Mouse (Mus musculus) embryo, embryonic 11.5 days (tissue): ENCODE results near the gene Nnat.
A peak's percentile ranks its signal among the peaks of the same experiment; 100 is the strongest.
"Not testable (repeated sequence)": the region's sequence is repeated elsewhere in the genome, so short reads cannot be mapped to it uniquely, and the experiment has no call there.

Experiments used
- DNase-seq: peaks from one replicate; pipeline ENCODE4 v3.0.0-alpha.2; 2012; ENCODE audit warnings: low read depth, low spot score

The Nnat gene

GRCm38 (mm10) chr2:157552158-157552886 lies 7.6 kb upstream of the Nnat start:
- DNase-seq = no peak

DNA sequence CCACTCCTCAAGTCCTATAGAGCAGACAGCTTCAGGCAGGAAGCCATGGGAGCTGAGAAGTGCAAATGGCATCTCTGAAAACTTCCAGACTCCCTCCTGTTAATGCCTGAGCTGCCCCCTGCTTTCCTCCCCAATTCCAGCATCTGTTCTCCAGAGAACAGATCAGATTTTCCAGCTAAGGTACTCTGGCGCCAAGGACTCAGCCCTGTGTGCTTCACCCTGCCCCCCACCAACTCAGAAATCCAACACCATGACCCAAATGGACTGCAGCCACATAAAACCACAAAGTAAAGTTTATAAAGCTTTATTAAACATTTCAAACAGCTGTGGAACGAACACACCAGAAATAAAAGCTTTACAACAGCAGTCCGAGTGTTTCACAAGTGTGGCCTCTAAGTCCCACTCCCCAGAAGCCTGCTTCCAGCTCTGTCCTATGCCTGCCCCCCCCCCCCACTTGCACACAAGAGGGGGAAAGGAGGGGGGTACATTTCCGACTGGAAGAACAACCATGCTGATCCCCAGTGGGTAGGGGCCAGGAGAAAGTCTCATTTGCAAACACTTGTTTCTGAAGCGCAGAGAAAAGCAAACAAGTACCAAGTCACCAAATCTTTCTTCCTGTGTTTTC lies 3.7 kb upstream of the Nnat start:
- DNase-seq = no peak

DNA sequence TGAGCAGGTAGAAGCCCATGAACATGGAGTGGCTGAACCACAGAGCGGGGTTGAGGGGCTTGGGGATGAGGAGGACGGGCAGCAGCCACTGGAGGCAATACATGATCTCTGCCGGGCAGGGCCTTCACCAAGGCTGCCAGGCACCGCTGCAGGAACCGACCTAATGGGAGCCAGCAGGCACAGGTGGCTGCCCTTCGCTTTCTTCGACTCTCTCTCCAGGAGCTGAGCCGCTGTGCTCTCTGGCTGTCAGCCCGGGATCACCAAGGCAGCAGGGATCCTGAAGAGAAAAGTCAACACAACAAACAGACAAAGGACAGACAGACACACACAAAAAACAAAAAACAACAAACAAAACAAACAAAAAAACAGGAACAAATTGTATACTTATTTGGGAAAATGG lies 1.8 kb upstream of the Nnat start:
- no peak for DNase-seq

DNA sequence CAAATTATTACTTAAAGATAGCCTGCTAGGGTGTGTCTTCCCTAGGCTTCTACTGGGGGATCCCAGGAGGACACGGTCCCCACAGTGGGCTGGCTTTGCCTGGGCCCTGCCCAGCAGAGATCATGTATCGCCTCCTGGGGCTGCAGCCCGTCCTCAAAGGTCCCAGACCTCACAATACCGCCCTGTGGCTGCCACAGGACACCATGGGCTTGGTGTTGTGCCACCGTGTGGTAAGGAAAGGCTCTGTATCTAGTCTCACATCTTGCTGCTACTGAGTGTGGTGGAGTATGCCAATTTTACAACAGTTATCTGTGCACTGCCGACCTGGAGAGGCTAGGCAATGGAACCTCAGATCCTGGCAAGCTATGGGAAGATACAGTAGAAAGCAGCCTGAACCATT lies 1.4 kb upstream of the Nnat start:
- no peak for DNase-seq

DNA sequence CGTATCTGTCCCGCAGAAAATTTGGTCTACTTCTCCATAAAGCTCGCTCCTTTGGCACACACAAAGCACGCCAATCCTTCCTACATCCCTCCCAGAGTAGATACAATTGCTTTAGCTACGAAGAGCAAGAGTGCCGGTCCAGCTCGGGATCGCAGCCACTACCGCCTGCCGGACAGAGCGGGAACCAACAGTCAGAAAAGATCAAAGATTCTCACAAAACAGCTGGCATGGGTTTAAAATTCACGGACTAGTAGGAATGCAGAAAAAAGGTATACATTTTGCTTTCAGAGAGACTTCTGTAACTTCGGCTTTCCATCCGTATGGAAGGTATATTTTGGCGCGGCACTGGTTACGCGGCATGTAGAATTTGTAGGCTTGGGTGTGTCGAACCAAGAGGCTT lies 438 bp upstream of the Nnat start:
- DNase-seq = no peak

DNA sequence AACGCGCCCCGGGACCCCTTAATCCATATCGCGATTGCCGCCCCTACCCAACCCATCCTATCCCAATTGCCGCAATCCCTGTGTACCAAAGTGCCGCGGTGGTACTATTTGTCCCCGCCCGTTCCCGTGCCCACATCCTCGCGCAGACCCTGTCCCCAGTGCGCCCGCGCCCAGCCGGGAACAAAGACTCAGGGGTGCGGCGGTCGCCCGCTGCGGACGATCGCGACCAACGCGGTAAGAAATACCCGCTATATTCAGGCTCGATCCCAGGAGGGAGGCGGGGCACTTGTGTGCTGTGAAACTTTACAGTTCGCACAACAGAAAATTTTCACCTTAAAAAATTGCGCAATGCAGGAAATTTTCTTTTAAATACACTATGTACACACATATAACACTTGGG lies 424 bp downstream of the Nnat start:
- no peak for DNase-seq

DNA sequence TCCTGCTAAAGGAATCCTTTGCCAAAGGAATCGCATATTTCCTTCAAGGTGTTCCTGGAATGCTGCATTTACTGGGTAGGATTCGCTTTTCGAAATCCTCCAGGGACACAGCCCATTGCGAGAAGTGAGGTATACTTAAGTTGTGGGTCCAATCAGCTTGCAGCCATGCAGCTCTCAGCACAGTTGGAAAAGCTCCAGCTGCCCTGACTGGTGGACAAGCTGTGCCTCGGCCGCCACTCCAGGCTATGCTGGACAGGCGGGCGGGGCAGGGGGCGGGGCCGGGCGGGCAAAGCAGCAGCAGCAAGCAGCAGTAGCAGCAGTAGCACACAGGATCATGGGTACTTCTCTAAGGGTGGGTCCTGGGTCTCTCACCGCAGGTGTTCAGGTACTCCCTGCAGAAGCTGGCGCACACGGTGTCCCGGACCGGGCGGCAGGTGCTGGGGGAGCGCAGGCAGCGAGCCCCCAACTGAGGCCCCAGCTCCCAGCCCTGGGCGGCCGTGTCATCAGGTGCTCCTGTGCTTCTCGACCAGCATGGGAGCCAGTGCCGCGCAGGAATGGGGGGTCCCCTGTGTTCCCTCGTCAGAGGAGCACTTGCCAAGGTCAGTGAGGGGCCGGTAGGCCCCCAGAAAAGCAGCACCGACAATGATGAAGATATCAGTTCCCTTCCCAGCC lies 1.4 kb downstream of the Nnat start:
- peak; percentile 76 for DNase-seq

DNA sequence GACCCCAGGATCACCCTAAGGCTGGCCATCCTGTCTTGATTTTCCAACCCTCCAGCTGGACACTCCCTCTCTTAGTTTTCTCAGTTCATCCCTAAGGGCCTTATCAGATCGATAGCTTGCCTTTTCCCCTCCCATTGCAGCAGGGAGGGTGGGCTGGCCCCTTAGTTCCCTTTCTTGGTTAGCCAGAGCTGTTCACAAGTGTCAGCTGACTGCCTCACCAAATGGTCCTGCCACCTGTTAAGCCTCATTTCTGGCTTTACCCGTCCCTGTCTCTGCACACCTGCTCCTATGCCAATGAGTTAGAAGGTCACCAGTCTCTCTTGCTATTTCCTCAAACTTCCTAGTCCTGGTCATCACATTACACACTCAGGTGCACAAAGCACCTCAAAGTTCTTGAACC lies 3.2 kb downstream of the Nnat start:
- DNase-seq = no peak

DNA sequence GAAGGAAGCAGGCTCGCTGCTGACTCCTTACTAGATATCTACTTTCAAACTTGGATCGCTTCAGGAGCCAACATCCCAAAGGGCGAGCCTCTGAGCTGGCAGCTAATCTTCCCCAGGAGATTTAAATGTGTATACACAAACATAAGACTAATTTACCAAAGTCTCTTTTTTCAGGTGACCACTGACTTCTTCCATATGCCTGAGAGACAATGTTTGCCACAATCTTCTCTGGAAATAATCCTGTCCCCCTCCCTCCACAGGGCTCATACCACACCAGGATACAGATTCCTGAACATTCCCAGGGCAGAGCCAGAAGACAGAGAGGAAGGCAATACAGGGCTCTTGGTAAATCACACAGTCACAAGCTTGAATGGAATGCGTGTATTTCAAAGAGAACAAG lies 4.8 kb downstream of the Nnat start:
- no peak for DNase-seq

GRCm38 (mm10) chr2:157565446-157565845 lies 5.6 kb downstream of the Nnat start:
- DNase-seq = no peak

DNA sequence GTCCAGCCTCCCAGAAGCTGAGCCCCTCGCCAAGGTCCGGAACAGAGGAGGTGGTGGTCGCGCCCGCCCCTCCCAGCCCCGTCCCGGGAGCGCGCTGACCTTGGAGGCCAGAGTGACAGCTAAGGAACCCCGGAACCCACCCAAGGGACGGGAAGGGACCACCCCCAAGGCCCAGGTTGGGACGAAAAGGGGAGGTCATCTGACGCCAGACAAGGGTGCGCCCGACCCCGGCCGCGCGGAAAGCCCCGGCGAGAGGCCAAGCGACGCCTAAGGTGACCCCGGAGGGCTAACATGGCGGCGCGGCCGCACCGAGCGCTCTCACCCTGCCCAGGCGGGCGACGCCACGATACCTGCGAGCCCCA lies 6.0 kb downstream of the Nnat start:
- DNase-seq = no peak

GRCm38 (mm10) chr2:157566260-157566952 lies 6.5 kb downstream of the Nnat start:
- DNase-seq = peak; percentile 78

GRCm38 (mm10) chr2:157567235-157567961 lies 7.5 kb downstream of the Nnat start:
- DNase-seq = no peak

DNA sequence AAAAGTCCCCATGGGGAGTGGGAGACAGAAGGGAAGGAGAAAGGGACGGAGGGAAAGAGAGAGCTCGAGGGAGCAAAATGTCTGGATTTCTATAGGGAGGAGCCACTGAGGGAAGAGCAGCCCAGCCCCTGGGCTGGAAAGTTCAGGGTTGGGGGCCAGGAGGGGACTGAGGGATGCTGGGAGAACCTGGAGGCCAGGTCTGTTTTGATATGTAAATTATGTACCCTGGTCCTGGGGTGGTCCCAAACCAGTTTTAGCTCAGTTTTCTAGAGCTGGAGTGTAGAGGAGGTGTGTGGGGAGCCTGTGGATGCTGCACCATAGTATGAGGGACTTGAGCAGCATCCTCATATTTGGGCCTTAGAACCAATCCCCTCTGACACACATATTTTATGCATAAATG lies 9.0 kb downstream of the Nnat start:
- DNase-seq = no peak

- no peak for DNase-seq
Observed at GRCm38 (mm10) chr2:157569796-157570485, 10.1 kb downstream of the Nnat start.

DNA sequence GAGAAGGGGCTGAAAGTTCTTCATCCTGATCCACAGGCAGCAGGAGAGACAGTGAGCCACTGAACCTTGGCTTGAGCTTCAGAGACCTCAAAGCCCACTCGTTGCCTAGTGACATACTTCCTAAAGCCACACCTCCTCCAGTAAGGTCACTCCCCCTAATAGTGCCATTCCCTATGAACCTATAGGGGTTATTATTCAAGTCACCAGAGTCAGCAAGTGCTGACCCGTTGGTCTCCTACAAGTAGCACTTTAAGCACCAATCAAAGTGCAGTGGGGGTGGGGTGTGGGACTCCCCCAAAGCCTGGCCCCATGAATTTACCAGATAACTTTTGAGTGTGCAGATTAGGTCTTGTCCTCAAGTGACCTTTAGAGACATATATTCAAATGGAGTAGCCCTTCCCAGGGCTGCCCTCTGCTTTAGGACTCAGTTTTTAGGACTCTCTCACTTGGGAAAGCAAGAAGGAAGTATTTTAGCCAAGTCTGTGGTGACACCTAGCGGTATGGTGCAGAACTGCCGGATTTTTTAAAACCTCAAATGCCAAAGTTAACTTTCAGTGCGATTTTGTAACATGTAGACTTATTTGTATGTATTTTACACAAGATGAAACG lies 11.4 kb downstream of the Nnat start, which contains the start of gene Blcap:
TSS of gene Blcap (minus strand) at position 51 of the 609 bp plus-strand sequence.
- peak; percentile 61 for DNase-seq

- no peak for DNase-seq
Observed at GRCm38 (mm10) chr2:157572786-157573185, 12.9 kb downstream of the Nnat start.

DNA sequence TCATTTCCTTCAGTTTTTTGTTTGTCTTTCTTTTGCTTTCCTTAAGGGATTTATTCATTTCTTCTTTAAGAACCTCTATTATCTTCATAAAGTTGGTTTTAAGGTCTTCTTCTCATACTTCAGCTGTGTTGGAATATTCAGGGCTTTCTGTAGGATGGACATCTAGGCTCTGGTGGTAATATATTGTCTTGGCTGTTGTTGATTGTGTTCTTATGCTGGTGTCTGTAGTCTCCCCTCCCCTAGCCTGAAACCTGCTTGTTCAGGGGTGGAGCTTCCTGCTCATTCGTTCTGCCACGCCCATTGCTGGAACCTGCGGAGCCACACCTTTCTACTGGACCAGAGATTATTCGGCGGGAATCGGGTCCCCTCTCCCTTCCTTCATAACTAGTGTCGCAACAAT lies 25.5 kb downstream of the Nnat start:
- not testable (repeated sequence) for DNase-seq

DNA sequence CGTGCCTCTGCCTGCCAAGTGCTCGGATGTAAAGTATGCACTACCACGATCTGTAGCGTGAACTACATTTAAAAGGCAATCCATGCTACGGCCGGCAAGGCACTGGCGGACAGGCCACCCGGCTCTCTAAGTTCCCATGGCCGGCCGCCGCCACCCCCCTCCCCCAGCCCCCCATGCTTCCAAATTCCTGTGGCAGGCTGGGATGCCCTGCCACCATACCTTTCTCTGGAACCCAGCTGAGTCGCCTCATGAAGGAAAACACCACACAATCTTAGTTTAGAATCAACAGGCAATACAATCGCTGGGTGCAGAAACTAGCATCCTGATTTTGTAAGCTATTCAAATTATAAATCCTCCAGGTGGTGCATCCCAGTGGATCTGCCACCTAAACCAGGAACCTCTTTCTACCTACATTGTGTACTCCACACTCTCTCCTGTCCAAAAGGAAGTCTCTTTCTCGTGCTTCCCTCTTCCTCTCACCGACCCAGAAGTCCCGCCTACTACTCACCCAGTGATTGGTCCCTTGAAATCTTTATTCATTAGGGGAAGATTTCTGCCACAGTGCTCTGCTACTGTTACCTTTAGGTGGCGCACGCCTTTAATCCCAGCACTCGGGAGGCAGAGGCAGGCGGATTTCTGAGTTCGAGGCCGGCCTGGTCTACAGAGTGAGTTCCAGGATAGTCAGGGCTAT lies 37.1 kb downstream of the Nnat start:
- no peak for DNase-seq

GRCm38 (mm10) chr2:157601435-157601839 lies 41.6 kb downstream of the Nnat start:
- DNase-seq = no peak
